17 mouse cellular contexts compared by ENCODE assay signal in genomic region chr6:145094431-145094830, GRCm38 (mm10).
"Had no signal": no experiment of that assay in that cellular context is flagged by ENCODE, and none has a peak within 500 bp of the region (broad histone marks: within the 10 kb centered on the region; RNA-seq: fewer than 3 reads in every experiment).

No protein-coding gene starts in this region.

- H3K9ac ChIP-seq: lung, embryonic 14.5 days; midbrain, embryonic 13.5 days; midbrain, embryonic 15.5 days; neural tube, embryonic 13.5 days; neural tube, embryonic 15.5 days; stomach, embryonic 15.5 days had no signal

- H3K27ac ChIP-seq: midbrain, embryonic 10.5 days; midbrain, embryonic 13.5 days; midbrain, embryonic 15.5 days; neural tube, embryonic 13.5 days; neural tube, embryonic 15.5 days; stomach, embryonic 15.5 days; stomach, postnatal 0 days had no signal

- H3K36me3 ChIP-seq: midbrain, embryonic 10.5 days; midbrain, embryonic 13.5 days; midbrain, embryonic 15.5 days; neural tube, embryonic 13.5 days; neural tube, embryonic 15.5 days; stomach, embryonic 15.5 days had no signal

- H3K4me2 ChIP-seq: lung, embryonic 14.5 days; midbrain, embryonic 13.5 days; midbrain, embryonic 15.5 days; neural tube, embryonic 13.5 days; neural tube, embryonic 15.5 days; stomach, embryonic 15.5 days had no signal

- ATAC-seq: midbrain, embryonic 13.5 days; midbrain, embryonic 15.5 days had no signal

- H3K27me3 ChIP-seq: midbrain, embryonic 13.5 days; midbrain, embryonic 15.5 days; neural tube, embryonic 13.5 days; neural tube, embryonic 15.5 days; stomach, embryonic 15.5 days had no signal

- DNase-seq: lung, adult 18-20 months; lung, embryonic 14.5 days; lung, postnatal 10 days; lung, postnatal 4 days; retina, postnatal 1 day; right cerebral cortex, adult 18-20 months; thymus, adult 2 months; thymus, postnatal 25 days; thymus, postnatal 4 days had no signal

- H3K4me1 ChIP-seq: midbrain, embryonic 10.5 days; midbrain, embryonic 13.5 days; midbrain, embryonic 15.5 days; neural tube, embryonic 13.5 days; neural tube, embryonic 15.5 days; stomach, embryonic 15.5 days had no signal

- H3K9me3 ChIP-seq: midbrain, embryonic 10.5 days; midbrain, embryonic 13.5 days; midbrain, embryonic 15.5 days; neural tube, embryonic 13.5 days; neural tube, embryonic 15.5 days; stomach, embryonic 15.5 days had no signal

- H3K4me3 ChIP-seq: midbrain, embryonic 10.5 days; midbrain, embryonic 13.5 days; midbrain, embryonic 15.5 days; myocyte; neural tube, embryonic 13.5 days; neural tube, embryonic 15.5 days; stomach, embryonic 15.5 days had no signal
